Mouse (Mus musculus): ENCODE data around the gene Myoc. TPM values are rescaled to one million over a fixed set of nuclear protein-coding genes. Genes with fewer than 3 reads are reported as not detected.

The Myoc gene
- polyA plus RNA-seq (2014; fragmentation: Illumina TruSeq; extraction: RNeasy Lipid Tissue Mini Kit (QIAGEN cat#74804); ENCODE audit: low read depth, low replicate concordance): not detected

DNA sequence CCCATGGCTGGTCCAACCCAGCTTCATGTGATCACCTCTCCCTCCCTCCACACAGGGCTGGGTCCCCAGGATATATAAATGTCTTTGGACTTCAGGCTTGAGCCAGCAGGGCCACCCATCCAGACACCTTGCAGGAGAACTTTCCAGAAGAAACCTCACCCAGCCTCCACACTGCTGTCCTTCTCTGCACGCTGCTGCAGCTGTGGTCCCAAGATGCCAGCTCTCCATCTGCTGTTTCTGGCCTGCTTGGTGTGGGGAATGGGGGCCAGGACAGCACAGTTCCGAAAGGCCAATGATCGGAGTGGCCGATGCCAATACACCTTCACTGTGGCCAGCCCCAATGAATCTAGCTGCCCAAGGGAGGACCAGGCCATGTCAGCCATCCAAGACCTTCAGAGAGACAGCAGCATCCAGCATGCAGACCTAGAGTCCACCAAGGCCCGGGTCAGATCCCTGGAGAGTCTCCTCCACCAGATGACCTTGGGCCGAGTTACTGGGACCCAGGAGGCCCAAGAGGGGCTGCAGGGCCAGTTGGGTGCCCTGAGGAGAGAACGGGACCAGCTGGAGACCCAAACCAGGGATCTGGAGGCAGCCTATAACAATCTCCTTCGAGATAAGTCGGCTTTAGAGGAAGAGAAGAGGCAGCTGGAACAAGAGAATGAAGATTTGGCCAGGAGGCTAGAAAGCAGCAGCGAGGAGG is at the start of gene Myoc:
TSS of gene Myoc (plus strand) at position 105 of the 700 bp plus-strand sequence.

DNA sequence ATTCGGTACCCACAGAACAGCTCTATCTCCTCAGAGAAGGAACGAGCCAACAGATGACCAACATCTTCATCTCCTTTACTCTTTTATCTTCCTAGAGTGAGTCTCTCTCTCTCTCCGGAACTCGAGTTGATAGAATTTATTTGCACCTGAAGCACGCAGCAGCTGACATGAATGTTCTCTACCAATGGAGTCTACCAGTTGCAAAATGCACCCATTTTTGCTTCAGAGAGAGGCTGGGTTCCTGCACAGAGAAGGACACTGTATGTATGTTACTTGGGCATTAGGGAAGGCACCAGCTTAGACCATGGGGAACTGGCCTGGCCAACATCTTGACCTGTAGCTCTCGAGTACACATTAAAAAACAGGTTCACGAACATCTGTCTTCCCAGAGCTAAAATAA is 19.2 kb downstream of the Myoc start, which contains the start of gene Myocos:
TSS of gene Myocos (minus strand) at position 101 of the 400 bp plus-strand sequence.

Other genes starting within 250 kb of the Myoc start
- 0.42 TPM for gene Dnm3, start 161.1 kb upstream of the Myoc start, polyA plus RNA-seq (2014; fragmentation: Illumina TruSeq; extraction: RNeasy Lipid Tissue Mini Kit (QIAGEN cat#74804); ENCODE audit: low read depth, low replicate concordance)
- gene Mettl13, start 90.6 kb upstream of the Myoc start, polyA plus RNA-seq (2014; fragmentation: Illumina TruSeq; extraction: RNeasy Lipid Tissue Mini Kit (QIAGEN cat#74804); ENCODE audit: low read depth, low replicate concordance): 1.4 TPM
- gene Vamp4, start 68.6 kb upstream of the Myoc start, polyA plus RNA-seq (2014; fragmentation: Illumina TruSeq; extraction: RNeasy Lipid Tissue Mini Kit (QIAGEN cat#74804); ENCODE audit: low read depth, low replicate concordance): 41.2 TPM
- not detected for gene Myocos, start 19.1 kb downstream of the Myoc start, polyA plus RNA-seq (2014; fragmentation: Illumina TruSeq; extraction: RNeasy Lipid Tissue Mini Kit (QIAGEN cat#74804); ENCODE audit: low read depth, low replicate concordance)
- gene Prrc2c, start 101.4 kb downstream of the Myoc start, polyA plus RNA-seq (2014; fragmentation: Illumina TruSeq; extraction: RNeasy Lipid Tissue Mini Kit (QIAGEN cat#74804); ENCODE audit: low read depth, low replicate concordance): 17.9 TPM
- gene Fmo4, start 174.8 kb downstream of the Myoc start, polyA plus RNA-seq (2014; fragmentation: Illumina TruSeq; extraction: RNeasy Lipid Tissue Mini Kit (QIAGEN cat#74804); ENCODE audit: low read depth, low replicate concordance): 20.1 TPM
- gene Fmo1, start 227.5 kb downstream of the Myoc start, polyA plus RNA-seq (2014; fragmentation: Illumina TruSeq; extraction: RNeasy Lipid Tissue Mini Kit (QIAGEN cat#74804); ENCODE audit: low read depth, low replicate concordance): 809 TPM

All from liver, adult 10 weeks (tissue).